Mouse (Mus musculus) forelimb bud, embryonic 11.5 days (tissue): ENCODE measurements at regions not wholly inside any gene's neighbourhood (a gene's known extent, or its start where the extent isn't known, plus 50 kb on each side); places are given as distances from the start of the nearest gene placed in this dataset.

Experiments
- DNase-seq: peaks from one replicate; pipeline ENCODE4 v3.0.0-alpha.2; 2012; ENCODE audit warnings: low read depth, low spot score

DNA sequence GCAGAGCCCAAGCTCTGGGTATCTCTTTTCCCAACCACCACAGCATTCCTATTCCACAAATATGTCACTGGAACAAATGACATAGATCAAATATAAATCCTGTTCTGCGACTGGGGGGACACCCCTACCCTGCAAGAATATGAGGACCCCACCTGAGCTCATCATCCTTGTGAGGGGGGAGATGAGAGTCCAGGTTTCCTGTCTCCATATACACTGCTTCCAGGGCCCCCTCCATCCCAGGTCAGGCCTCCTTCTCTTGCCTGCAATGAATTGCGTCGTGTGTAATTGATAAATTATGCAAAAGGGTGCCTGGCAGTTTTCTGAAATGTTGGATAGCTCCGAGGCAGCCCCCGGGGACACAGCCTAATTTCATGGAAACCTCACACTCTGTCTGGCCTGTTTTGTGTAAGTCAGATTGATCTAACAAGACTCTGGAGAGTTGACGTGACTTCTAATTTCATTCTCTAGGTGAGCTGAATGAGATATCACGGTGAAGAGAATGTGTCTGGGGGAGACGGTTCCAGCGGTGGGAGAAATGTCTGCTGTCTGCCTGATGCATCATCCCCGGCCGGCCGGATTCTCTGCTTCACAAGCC is 110.3 kb upstream of the Tle3 start:
- DNase-seq = no peak

- no peak for DNase-seq
These were observed 108.8 kb upstream of the Tle3 start for GRCm38 (mm10) chr9:61263335-61263734.

DNA sequence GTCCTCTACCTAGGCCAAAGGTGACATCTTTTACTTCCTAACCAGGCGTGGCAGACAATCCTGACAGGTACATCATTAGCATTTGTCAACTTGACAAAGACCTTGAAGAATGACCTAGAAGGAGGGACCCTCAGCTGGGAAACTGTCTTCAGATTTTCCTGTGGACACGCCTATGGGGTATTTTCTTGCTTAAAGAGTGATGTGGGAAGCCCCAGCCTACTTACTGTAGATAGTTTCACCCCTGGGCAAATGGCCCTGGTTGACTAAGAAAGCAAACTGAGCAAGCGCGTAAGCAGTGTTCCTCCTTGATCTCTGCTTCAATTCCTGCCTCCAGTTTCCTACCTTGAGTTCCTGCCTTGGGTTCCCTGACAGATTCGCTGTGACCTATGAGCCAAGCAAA is 106.7 kb upstream of the Tle3 start:
- no peak for DNase-seq

- DNase-seq = no peak
These were observed 105.2 kb upstream of the Tle3 start for GRCm38 (mm10) chr9:61266992-61267391.

DNA sequence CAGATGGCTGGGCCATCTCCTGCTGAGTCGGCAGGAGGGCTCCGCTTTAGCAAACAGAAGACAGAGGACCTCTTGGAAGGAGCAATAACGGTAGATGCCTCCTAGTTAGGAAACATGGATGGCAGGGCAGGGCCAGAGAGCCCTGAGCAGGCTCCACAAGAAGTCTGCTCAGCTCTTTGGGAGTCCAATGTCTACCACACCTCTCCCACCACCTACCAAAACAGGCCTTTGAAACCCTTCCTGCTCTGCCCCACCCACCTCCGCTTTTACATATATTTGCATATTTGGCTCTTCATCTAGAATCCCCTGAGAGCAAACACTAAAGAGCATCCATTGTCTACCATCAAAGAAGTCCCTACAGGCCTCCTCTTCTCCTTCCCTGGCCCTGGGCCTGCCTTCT is 104.6 kb upstream of the Tle3 start:
- DNase-seq = no peak

DNA sequence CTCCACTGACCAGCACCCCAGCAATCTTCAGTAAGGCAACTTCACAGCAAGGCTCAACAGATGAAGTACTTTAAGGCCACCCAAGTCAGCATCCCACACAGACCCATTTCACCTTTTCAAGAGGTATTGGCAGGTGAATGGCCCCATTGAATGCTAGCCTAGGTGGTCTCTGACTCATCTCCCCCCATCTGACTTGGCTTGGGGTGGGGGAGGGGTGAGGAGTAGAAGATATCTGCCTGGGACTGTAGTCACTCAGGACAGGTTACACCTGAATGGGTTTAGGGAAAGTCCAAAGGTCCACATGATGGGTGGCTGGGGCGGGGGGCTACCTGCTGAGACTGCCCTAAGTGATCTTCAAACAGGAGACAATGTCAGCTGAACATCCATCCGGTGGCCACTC is 104.0 kb upstream of the Tle3 start:
- DNase-seq = no peak

DNA sequence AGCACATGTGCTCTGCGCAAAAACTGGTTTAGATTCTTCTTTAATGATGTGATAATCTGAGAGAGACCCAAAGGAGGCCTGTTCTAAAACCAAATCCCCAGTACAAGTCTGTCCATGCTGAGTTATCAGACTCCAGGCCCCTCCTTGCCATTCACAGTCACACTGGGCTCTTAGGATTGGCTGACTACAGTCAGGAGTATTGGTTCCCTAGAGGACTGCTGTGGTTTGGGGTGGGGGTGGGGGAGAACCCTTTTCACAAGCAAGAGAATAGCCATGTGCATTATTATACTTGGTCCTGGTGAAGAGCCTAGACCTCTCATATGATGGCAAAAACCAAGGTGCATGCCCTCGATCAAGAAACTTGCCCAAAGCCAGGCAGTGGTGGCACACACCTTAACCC is 103.5 kb upstream of the Tle3 start:
- no peak for DNase-seq

- DNase-seq = no peak
These were observed 102.9 kb upstream of the Tle3 start for GRCm38 (mm10) chr9:61269151-61269870.

DNA sequence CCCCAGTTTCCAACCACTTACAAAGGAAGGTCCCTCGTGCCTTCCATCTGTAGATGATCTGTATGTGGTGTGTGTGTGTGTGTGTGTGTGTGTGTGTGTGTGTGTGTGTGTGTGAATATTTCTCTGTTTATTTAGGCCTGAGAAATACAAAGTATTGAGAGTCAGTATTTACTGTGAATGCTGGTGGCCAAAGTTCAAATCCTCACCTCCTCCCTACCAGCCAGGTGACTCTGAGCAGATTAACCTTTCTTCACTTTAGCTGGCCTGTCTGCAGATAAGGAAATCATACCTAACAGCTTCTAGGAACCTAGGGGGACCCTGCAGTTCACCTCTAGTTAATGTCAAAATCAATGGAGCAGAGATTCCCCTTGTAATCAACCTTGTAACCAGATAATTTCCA is 100.9 kb upstream of the Tle3 start:
- no peak for DNase-seq

DNA sequence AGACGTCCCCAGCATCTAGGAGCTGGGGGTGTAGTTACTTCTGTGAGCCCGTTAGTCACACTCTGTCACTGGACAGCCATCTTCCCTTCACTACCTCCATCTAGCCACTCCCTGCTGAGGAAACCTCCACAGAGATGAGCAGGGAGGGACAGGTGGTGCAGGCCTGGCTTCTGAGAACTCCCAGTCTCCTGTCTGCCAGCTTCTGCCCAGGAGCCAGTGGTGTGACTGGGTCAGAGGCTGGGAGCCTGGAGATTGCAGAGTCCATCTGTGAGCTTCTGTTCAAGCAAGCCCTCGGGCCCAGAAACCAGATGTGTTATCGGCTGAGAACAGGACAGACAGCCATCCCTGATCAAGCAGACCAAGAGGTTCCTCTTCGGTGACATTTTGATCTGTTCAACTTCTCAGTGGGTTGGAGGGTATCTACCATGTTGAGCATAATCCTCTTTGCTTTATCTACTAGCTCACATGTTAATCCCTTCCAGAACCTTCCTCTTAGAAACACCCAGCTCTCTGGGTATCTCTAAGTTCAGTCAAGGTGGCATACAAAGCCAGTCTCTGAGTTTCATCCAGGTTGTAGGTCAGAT is 100.3 kb upstream of the Tle3 start:
- DNase-seq = no peak

DNA sequence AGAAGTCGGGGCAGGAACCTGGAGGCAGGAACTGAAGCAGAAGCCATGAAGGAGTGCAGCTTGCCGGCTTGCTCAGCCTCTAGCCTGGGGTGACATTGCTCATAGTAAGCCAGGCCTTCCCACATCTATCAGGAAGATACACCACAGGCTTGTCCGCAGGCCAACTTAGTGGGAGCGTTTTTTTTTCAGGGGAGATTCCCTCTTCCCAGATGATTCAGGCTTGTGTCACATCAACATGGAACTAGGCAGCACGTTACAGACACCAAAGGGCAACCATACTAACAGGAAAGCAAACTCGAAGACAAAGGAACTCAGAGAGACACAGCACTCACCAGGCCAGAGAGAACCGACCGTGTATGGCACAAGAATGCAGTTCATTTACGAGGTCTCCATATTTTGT is 98.1 kb upstream of the Tle3 start:
- no peak for DNase-seq

DNA sequence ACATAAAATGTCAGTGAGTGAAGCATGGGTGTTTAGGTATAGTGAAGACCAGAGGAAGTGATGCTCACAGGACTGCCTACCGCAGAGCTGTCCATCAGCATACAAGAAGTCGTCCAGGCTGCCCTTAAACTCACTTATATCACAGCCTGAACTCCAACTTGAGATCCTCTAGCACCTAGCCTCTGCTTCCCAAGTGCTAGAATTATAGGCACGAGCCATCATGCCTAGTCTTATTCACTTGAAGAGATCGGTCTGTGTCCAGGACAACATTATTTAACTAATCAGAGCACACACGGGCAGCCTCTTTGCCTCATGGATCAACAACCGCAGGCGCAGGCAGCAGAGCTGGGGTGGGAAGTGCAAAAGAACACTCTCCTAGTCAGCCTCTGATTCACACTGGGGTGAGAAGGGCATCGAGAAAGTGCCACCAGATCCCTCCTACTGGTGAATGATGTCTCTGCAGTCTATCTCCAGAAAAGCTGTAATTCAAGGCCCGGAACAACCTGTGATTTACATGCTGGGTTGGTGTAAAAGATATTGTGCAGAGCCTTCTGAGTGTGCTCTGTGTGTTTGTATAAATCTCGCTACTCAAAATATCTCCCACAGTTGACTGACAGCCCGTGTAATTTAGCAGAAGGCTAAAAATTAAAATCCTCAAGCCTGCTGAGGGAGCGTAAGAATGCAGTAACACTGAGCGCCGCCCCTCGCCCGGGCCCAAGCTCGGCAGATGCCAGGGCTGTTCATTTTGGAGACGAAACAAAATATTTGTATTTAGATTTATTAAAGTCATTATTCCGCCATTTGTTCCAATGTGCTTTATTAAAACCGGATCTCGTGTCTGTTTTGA is 94.6 kb upstream of the Tle3 start:
- DNase-seq = peak; percentile 72

- no peak for DNase-seq
These were observed 93.9 kb upstream of the Tle3 start for GRCm38 (mm10) chr9:61278216-61278758.

DNA sequence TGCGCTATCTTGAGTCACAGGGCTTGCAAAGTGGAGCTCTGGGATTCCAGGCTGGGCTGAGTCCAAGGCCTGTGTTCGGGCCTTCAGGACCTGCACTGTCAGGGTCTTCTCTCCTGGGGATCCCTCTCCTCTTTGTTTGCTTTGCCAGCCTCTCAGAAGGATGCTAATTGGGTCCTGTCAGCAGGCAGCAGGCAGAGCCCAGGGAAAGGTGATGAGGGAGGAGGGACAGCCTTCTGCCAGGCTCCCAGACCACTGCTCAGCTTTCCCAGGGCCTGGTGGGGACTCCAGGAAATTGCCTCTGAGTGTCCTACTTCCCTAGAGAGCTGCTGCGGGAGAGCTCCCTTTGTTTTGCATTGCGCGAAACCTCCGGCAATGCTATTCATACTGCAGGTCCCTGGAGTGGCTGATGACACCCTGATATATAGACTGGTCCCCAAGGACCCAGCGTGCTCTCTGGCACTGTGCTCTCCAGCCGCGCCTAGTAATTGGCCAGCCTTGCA is 93.1 kb upstream of the Tle3 start:
- DNase-seq = no peak

GRCm38 (mm10) chr9:61280856-61281582 is 91.1 kb upstream of the Tle3 start:
- no peak for DNase-seq

- no peak for DNase-seq
These were observed 88.9 kb upstream of the Tle3 start for GRCm38 (mm10) chr9:61283311-61283710.

DNA sequence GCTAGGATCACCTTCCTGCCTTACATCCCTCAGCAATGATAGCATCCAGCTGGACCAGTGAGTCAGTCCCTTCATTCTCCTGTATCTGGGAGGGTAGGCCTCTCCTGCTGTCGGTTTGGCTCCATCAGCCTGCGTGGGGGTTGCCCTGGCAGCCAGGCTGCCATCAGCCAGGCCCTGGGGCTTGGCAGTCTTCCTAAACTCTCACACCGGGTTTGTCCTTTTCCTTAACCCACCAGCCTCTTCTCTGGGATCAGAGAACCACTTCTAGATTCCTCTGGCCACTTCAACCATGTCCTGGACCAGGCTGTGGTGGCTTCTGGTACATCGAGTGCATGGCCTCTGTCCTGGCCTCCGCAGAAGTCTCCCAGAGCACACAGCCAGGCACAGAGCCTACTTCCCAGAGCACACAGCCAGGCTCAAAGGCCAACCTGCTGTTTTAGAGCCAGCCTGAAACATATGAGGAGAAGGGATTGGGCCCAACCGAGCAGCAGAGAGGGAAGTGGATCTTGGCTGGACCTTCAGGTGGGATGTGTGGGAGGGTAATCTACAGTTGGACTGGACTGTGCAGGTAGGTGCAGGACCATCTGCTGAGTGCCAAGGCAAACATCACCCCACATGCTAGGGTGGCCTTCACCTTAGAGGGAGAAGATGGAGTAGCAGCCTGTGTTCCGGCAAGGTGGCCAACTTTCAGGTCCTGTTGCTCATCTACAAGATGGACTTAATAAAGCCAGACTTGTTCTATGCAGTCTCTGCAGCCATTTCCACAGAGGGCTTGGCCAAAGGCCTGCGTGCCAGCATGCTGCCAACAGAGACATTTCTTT is 87.8 kb upstream of the Tle3 start:
- no peak for DNase-seq

DNA sequence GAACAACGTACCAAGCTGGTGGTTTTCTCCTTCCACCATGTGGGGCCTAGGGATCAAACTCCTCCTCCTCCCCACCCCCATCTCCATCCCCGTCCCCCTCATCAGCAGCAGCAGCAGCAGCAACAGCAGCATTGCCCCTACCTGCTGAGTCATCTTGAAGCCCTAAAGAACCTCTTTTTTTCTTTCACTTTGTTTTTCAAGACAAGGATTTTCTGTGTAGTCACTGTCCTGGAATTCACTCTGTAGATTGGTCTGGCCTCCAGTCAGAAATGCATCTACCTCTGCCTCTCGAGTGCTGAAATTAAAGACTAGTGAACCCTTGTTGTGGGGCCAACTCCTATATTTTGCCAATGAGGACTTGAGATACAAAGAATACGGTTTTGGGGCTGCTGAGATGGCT is 85.6 kb upstream of the Tle3 start:
- DNase-seq = no peak

- no peak for DNase-seq
These were observed 83.0 kb upstream of the Tle3 start for GRCm38 (mm10) chr9:61289117-61289516.

DNA sequence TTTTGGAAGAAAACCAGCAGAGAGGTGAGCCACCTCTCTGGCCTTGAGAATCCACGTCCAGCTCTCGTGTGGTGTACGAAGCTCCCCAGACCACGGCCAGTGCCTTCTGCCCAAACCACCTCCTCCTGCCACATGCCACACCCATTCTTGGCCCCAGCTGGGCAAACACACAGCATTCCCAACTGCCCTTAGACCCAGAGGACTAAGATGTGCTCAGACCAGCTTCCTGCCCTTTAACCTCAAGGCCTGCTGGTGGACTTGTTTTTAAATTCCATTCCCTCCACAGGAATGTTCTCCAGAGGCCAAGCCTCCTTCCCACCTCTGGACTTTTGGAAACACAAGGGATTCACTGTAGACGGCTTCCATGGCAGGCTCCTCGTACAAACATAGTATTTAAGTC is 82.5 kb upstream of the Tle3 start:
- DNase-seq = no peak
